Mouse (Mus musculus) midbrain, postnatal 0 days (tissue): ENCODE data around the gene Eif1. TPM values are rescaled to one million over a fixed set of nuclear protein-coding genes. Genes with fewer than 3 reads are reported as not detected.
"Not testable (repeated sequence)": the region's sequence is repeated elsewhere in the genome, so short reads cannot be mapped to it uniquely, and the experiment has no call there.

Experiments used
- ATAC-seq: fragments of 200-750 bp; cut with Nextera tagmentation; 2 replicates; pipeline ENCODE4 v1.8.0; 2017; ENCODE audit warnings: moderate number of reproducible peaks, mild to moderate bottlenecking, moderate TSS enrichment, moderate library complexity; ENCODE audit not compliant: low FRiP score
- DNase-seq: peaks from one replicate; pipeline ENCODE4 v3.0.0-alpha.2; 2015; ENCODE audit warnings: low spot score
- H3K27ac ChIP-seq: fragments of 300-500 bp; sonication (generic); 2 replicates; pipeline ENCODE4 v1.5.1; 2014; ENCODE audit warnings: low read depth, mild to moderate bottlenecking, low read length, mixed read lengths
- H3K27me3 ChIP-seq: fragments of 300-500 bp; sonication (generic); 2 replicates; pipeline ENCODE4 v1.6.1; 2014; ENCODE audit warnings: low read length, control low read depth, mixed read lengths; ENCODE audit not compliant: insufficient read depth
- H3K36me3 ChIP-seq: fragments of 300-500 bp; sonication (generic); 2 replicates; pipeline ENCODE4 v1.6.1; 2014; ENCODE audit warnings: low read length, control low read depth, mixed read lengths; ENCODE audit not compliant: insufficient read depth
- H3K4me1 ChIP-seq: fragments of 300-500 bp; sonication (generic); 2 replicates; pipeline ENCODE4 v1.6.1; 2014; ENCODE audit warnings: mild to moderate bottlenecking, control low read depth, antibody characterized with exemption, low read length, mixed read lengths; ENCODE audit not compliant: insufficient read depth
- H3K4me2 ChIP-seq: fragments of 300-500 bp; sonication (generic); 2 replicates; pipeline ENCODE4 v1.6.1; 2014; ENCODE audit warnings: low read depth, mild to moderate bottlenecking, low read length, mixed read lengths; ENCODE audit not compliant: poor library complexity, severe bottlenecking
- H3K4me3 ChIP-seq: fragments of 300-500 bp; sonication (generic); 2 replicates; pipeline ENCODE4 v1.5.1; 2014; ENCODE audit warnings: low read depth, mild to moderate bottlenecking, low read length, moderate library complexity
- H3K9ac ChIP-seq: fragments of 300-500 bp; sonication (generic); replicated peaks from 2 replicates; pipeline ENCODE4 v1.6.1; 2014; ENCODE audit warnings: mild to moderate bottlenecking, low read length, moderate library complexity, mixed read lengths; ENCODE audit not compliant: poor library complexity, severe bottlenecking
- H3K9me3 ChIP-seq: fragments of 300-500 bp; sonication (generic); 2 replicates; pipeline ENCODE4 v1.6.1; 2016; ENCODE audit warnings: low read length, control low read depth
- CTCF ChIP-seq: IDR thresholded peaks from 2 replicates; pipeline ENCODE4 v1.5.1; 2016; ENCODE audit warnings: antibody characterized with exemption, mild to moderate bottlenecking
- WGBS: fragments of 180-500 bp; shearing (Covaris S2); extraction: QIAGEN DNeasy Blood & Tissue Kit; methylation state at CpG from one replicate; pipeline ENCODE4 v1.1.7; 2014; 5-methylcytosine and 5-hydroxymethylcytosine counted together
- polyA plus RNA-seq: library from polyadenylated mRNA; unstranded; fragments of >200 nt; fragmentation: Nextera tagmentation; extraction: Ambion mirVana; gene quantifications from 2 replicates; pipeline ENCODE4 v1.2.1, GENCODE M21; 2015
- total RNA-seq: library from RNA; depleted of rRNA; stranded (reverse); fragments of >200 nt; gene quantifications from 2 replicates; pipeline ENCODE4 v1.2.3, GENCODE M21; 2014

The Eif1 gene
- total and polyA plus RNA-seq, 2 experiments from 2014 or later, result 84.7 to 1,297 TPM

- WGBS, result under 1% methylated on average over 53 of the region's 54 CpGs
- no peaks in the 10 kb centered on the region for H3K9me3 ChIP-seq
- H3K4me2 ChIP-seq, result peak overlapping the region; percentile 88
- peak overlapping the region; percentile 89 for H3K4me3 ChIP-seq
- ATAC-seq (peak; percentile 48; the same call in 1 of the 2 replicates), DNase-seq (peak; percentile 71)
- peaks cover 10% of the 10 kb centered on the region for H3K36me3 ChIP-seq
- no peaks in the 10 kb centered on the region for H3K4me1 ChIP-seq
- H3K9ac ChIP-seq, result peak overlapping the region; percentile 94
- peak overlapping the region; percentile 88 for H3K27ac ChIP-seq
- no peaks in the 10 kb centered on the region for H3K27me3 ChIP-seq
- no peak for TF ChIP-seq CTCF
These were observed 35.7 kb downstream of the Eif1 start for GRCm38 (mm10) chr11:100355151-100355951.

GRCm38 (mm10) chr11:100355972-100356818 lies 36.5 kb downstream of the Eif1 start, which contains the start of gene Hap1:
Gene Hap1, minus strand, starts transcription at chr11:100356128.
- Histone ChIP-seq H3K9ac (peak within 1 kb of the TSS; percentile 94), H3K9me3 (no peaks in the 10 kb centered on the region), H3K4me3 (peak within 1 kb of the TSS; percentile 89), H3K27me3 (no peaks in the 10 kb centered on the region), H3K36me3 (peaks cover 10% of the 10 kb centered on the region), H3K4me1 (no peaks in the 10 kb centered on the region), H3K4me2 (peak within 1 kb of the TSS; percentile 88), H3K27ac (peak within 1 kb of the TSS; percentile 88)
- peak; percentile 74 for ATAC-seq
- no peak; the same call in 1 of the 2 replicates for TF ChIP-seq CTCF
- peak; percentile 87 for DNase-seq
- WGBS, result under 1% methylated on average over 48 of the region's 49 CpGs

GRCm38 (mm10) chr11:100356819-100357211 lies 37.1 kb downstream of the Eif1 start:
- Histone ChIP-seq H3K27ac (peak overlapping the region; percentile 88), H3K4me1 (no peaks in the 10 kb centered on the region), H3K4me3 (peak overlapping the region; percentile 89), H3K4me2 (peak overlapping the region; percentile 88), H3K9ac (peak overlapping the region; percentile 94), H3K27me3 (no peaks in the 10 kb centered on the region), H3K9me3 (no peaks in the 10 kb centered on the region), H3K36me3 (peaks cover 10% of the 10 kb centered on the region)
- no peak for TF ChIP-seq CTCF
- peak; percentile 38; the same call in 1 of the 2 replicates for ATAC-seq
- peak; percentile 30 for DNase-seq
- WGBS, result 15% methylated on average over 9 of the region's 9 CpGs

- H3K27me3 ChIP-seq, result no peaks in the 10 kb centered on the region
- no peaks in the 10 kb centered on the region for H3K4me1 ChIP-seq
- no peak overlapping the region for H3K9ac ChIP-seq
- DNase-seq (no peak), ATAC-seq (no peak)
- H3K4me2 ChIP-seq, result peak overlapping the region; percentile 88; the same call in 1 of the 2 replicates
- no peaks in the 10 kb centered on the region for H3K9me3 ChIP-seq
- H3K36me3 ChIP-seq, result peaks cover 10% of the 10 kb centered on the region
- 62% methylated on average over 5 of the region's 5 CpGs for WGBS
- peak; percentile 34; the same call in 1 of the 2 replicates for TF ChIP-seq CTCF
- no peak overlapping the region for H3K4me3 ChIP-seq
- peak overlapping the region; percentile 88 for H3K27ac ChIP-seq
These were observed 37.7 kb downstream of the Eif1 start for GRCm38 (mm10) chr11:100357408-100357807.

- Histone ChIP-seq H3K27ac (no peak overlapping the region), H3K4me2 (no peak overlapping the region), H3K9me3 (no peaks in the 10 kb centered on the region), H3K4me1 (no peaks in the 10 kb centered on the region), H3K36me3 (no peaks in the 10 kb centered on the region), H3K9ac (no peak overlapping the region), H3K27me3 (no peaks in the 10 kb centered on the region), H3K4me3 (no peak overlapping the region)
- DNase-seq (no peak), ATAC-seq (no peak)
- 84% methylated on average over 6 of the region's 6 CpGs for WGBS
- no peak for TF ChIP-seq CTCF
These were observed 40.5 kb downstream of the Eif1 start for GRCm38 (mm10) chr11:100360175-100360574.

GRCm38 (mm10) chr11:100361059-100361458 lies 41.4 kb downstream of the Eif1 start:
- not testable (repeated sequence) for H3K27ac ChIP-seq, ATAC-seq, H3K36me3 ChIP-seq, H3K4me3 ChIP-seq, H3K4me1 ChIP-seq, H3K9ac ChIP-seq, H3K9me3 ChIP-seq, H3K4me2 ChIP-seq, DNase-seq, H3K27me3 ChIP-seq
- WGBS, result no CpG with 5 or more reads among the region's 13 CpGs
